Mouse (Mus musculus): Measurements from ENCODE around the gene Prelp. TPM values are rescaled to one million over a fixed set of nuclear protein-coding genes. Genes with fewer than 3 reads are reported as not detected.

The Prelp gene
- polyA plus RNA-seq, 1 experiment from 2014 or later: 2.6 TPM

DNA sequence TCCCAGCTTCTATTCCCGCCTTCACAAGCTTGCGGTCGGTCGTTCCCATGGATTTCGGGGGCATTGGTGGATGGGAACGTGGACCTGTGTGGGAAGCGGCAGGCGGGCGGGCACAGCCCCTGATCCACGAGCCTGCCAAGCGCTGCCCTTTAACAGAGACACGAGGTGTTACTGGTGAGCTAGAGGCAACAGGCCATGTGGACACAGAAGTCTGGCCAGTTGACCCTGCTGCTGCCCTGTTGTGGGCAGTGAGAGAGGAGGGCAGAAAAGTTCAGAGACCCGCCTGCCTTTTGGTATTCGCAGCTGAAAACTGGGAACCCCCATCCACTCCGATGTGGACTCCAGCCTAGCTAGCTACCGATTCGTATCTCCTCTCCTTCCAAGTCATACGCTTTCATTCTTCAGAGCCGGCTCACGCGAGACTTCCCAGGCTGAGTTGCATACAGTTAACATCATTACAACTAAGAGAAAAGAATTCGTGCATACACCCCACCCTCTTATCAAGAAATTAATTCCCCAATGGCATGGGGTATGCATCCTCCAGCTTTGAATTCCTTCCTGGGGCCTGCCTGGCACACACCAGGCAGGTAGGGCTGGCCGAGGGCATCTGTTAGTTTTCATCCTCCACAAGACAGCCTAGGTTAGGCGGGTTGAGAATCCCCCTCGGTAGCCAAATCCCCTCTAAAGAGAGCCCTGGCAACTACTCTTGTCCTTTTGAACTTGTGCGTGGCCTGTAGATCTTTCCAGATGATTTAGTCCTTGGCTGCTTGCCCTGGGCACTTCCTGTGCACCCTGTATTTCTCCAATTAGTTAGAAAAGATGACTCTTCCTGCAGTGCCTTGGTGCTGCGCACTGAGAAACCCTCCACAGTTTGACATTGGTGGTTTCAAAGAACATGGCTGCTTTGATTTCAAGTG is 12.3 kb downstream of the Prelp start:
- H3K27ac ChIP-seq (ENCODE audit: low read length): peak overlapping the region; percentile 84
- no peaks in the 10 kb centered on the region for H3K9me3 ChIP-seq (ENCODE audit: low read length)
- no peaks in the 10 kb centered on the region for H3K27me3 ChIP-seq (ENCODE audit: insufficient read depth, low read length)
- H3K4me2 ChIP-seq (replicated peaks; ENCODE audit: low read depth, low read length): peak overlapping the region; percentile 89
- WGBS: 8% methylated on average over 27 of the region's 27 CpGs
- peaks cover 18% of the 10 kb centered on the region for H3K4me1 ChIP-seq (ENCODE audit: insufficient read depth, low read length)
- peak overlapping the region; percentile 71 for H3K9ac ChIP-seq (replicated peaks; ENCODE audit: low read length)
- no peaks in the 10 kb centered on the region for H3K36me3 ChIP-seq (ENCODE audit: insufficient read depth, low read length)
- ATAC-seq (ENCODE audit: low FRiP score, low TSS enrichment): peak; percentile 32
- H3K4me3 ChIP-seq (ENCODE audit: low read length): peak overlapping the region; percentile 48

GRCm38 (mm10) chr1:133907949-133908658 is 13.1 kb downstream of the Prelp start, which contains the start of gene Optc:
Gene Optc, minus strand, starts transcription at chr1:133907999.
- Histone ChIP-seq H3K4me1 (ENCODE audit: insufficient read depth, low read length) (peaks cover 18% of the 10 kb centered on the region), H3K4me2 (replicated peaks; ENCODE audit: low read depth, low read length) (peak within 1 kb of the TSS; percentile 89), H3K4me3 (ENCODE audit: low read length) (peak within 1 kb of the TSS; percentile 48), H3K27ac (ENCODE audit: low read length) (peak within 1 kb of the TSS; percentile 84), H3K36me3 (ENCODE audit: insufficient read depth, low read length) (no peaks in the 10 kb centered on the region), H3K9me3 (ENCODE audit: low read length) (no peaks in the 10 kb centered on the region), H3K9ac (replicated peaks; ENCODE audit: low read length) (peak within 1 kb of the TSS; percentile 71), H3K27me3 (ENCODE audit: insufficient read depth, low read length) (no peaks in the 10 kb centered on the region)
- ATAC-seq (ENCODE audit: low FRiP score, low TSS enrichment): peak; percentile 76
- WGBS: 5% methylated on average over 27 of the region's 30 CpGs

GRCm38 (mm10) chr1:133906420-133906819 is 14.8 kb downstream of the Prelp start:
- no peak for ATAC-seq (ENCODE audit: low FRiP score, low TSS enrichment)
- WGBS: 72% methylated on average over 12 of the region's 12 CpGs
- no peaks in the 10 kb centered on the region for H3K9me3 ChIP-seq (ENCODE audit: low read length)

GRCm38 (mm10) chr1:133900825-133901224 is 20.4 kb downstream of the Prelp start:
- 75% methylated on average over 9 of the region's 9 CpGs for WGBS
- no peaks in the 10 kb centered on the region for H3K9me3 ChIP-seq (ENCODE audit: low read length)
- ATAC-seq (ENCODE audit: low FRiP score, low TSS enrichment): no peak
- H3K27ac ChIP-seq (ENCODE audit: low read length): no peak overlapping the region
- H3K4me2 ChIP-seq (replicated peaks; ENCODE audit: low read depth, low read length): no peak overlapping the region
- peaks cover 3% of the 10 kb centered on the region; the same call in 1 of the 2 replicates for H3K4me1 ChIP-seq (ENCODE audit: insufficient read depth, low read length)
- no peak overlapping the region for H3K4me3 ChIP-seq (ENCODE audit: low read length)
- H3K9ac ChIP-seq (replicated peaks; ENCODE audit: low read length): no peak overlapping the region
- H3K27me3 ChIP-seq (ENCODE audit: insufficient read depth, low read length): 0 out of 2 replicates have a peak, but pooled peaks cover 4% of the 10 kb centered on the region
- H3K36me3 ChIP-seq (ENCODE audit: insufficient read depth, low read length): no peaks in the 10 kb centered on the region

More at GRCm38 (mm10) chr1:133906420-133906819, 14.8 kb downstream of the Prelp start:
- H3K27me3 ChIP-seq (ENCODE audit: insufficient read depth, low read length): 0 out of 2 replicates have a peak, but pooled peaks cover 4% of the 10 kb centered on the region
- no peak overlapping the region for H3K27ac ChIP-seq (ENCODE audit: low read length)
- peaks cover 18% of the 10 kb centered on the region for H3K4me1 ChIP-seq (ENCODE audit: insufficient read depth, low read length)
- no peak overlapping the region for H3K4me2 ChIP-seq (replicated peaks; ENCODE audit: low read depth, low read length)
- no peaks in the 10 kb centered on the region for H3K36me3 ChIP-seq (ENCODE audit: insufficient read depth, low read length)
- H3K4me3 ChIP-seq (ENCODE audit: low read length): no peak overlapping the region
- no peak overlapping the region for H3K9ac ChIP-seq (replicated peaks; ENCODE audit: low read length)

DNA sequence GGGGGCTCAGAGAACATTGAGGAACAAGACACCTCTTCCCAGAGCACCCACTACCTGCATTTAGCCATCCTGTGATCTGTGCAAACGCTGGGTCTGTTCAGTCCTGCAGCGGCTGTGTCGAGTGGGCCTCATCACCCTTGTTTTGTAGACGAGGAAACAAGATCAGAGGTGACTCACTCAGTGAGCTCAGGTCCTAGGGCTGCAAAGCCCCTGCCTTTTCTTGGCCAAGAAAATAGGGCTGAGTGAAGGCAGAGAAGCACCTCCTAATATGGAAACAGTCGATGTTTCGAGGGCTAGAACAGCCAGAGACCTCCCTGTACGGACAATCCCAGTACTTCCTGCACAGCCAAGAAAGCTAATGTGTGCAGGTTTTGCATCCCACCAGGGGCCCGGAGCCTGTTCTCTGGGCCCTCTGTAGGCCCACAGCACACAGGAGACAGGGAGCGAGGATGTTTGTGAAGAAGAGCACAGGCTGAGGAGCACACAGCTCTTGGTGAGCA is 22.1 kb downstream of the Prelp start:
- Histone ChIP-seq H3K4me2 (replicated peaks; ENCODE audit: low read depth, low read length) (no peak overlapping the region), H3K9ac (replicated peaks; ENCODE audit: low read length) (no peak overlapping the region), H3K4me1 (ENCODE audit: insufficient read depth, low read length) (peaks cover 4% of the 10 kb centered on the region; the same call in 1 of the 2 replicates), H3K27ac (ENCODE audit: low read length) (no peak overlapping the region), H3K4me3 (ENCODE audit: low read length) (no peak overlapping the region), H3K36me3 (ENCODE audit: insufficient read depth, low read length) (no peaks in the 10 kb centered on the region), H3K27me3 (ENCODE audit: insufficient read depth, low read length) (0 out of 2 replicates have a peak, but pooled peaks cover 4% of the 10 kb centered on the region), H3K9me3 (ENCODE audit: low read length) (no peaks in the 10 kb centered on the region)
- WGBS: 64% methylated on average over 9 of the region's 9 CpGs
- no peak for ATAC-seq (ENCODE audit: low FRiP score, low TSS enrichment)

- peaks cover 19% of the 10 kb centered on the region for H3K4me1 ChIP-seq (ENCODE audit: insufficient read depth, low read length)
- H3K4me2 ChIP-seq (replicated peaks; ENCODE audit: low read depth, low read length): no peak overlapping the region
- H3K27me3 ChIP-seq (ENCODE audit: insufficient read depth, low read length): 0 out of 2 replicates have a peak, but pooled peaks cover 1% of the 10 kb centered on the region
- H3K9me3 ChIP-seq (ENCODE audit: low read length): no peaks in the 10 kb centered on the region
- WGBS: 75% methylated on average over 6 of the region's 6 CpGs
- no peak for ATAC-seq (ENCODE audit: low FRiP score, low TSS enrichment)
- no peak overlapping the region for H3K27ac ChIP-seq (ENCODE audit: low read length)
- no peaks in the 10 kb centered on the region for H3K36me3 ChIP-seq (ENCODE audit: insufficient read depth, low read length)
- H3K9ac ChIP-seq (replicated peaks; ENCODE audit: low read length): no peak overlapping the region
- no peak overlapping the region for H3K4me3 ChIP-seq (ENCODE audit: low read length)
Measured at GRCm38 (mm10) chr1:133897293-133897692, 23.9 kb downstream of the Prelp start.

DNA sequence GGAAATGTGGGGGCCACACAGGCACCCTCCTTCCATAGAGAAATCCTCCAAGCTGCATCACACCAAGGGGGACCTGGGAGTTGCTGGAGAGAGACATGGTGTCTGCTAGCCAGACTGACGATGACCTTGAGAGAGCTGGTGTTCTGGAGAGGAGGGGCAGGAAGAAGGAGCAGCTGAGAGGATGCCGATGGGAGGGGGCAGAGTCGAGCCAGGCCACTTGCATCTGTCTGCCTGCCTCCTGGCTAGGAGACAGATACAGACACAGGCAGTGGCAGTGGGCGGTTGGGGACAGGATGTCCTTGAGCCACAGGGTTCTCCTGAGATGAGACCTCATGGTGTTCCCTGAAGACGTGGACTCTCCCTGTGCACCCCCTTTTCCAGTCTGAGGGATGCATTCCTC is 29.7 kb downstream of the Prelp start:
- H3K4me2 ChIP-seq (replicated peaks; ENCODE audit: low read depth, low read length): no peak overlapping the region
- no peak overlapping the region for H3K9ac ChIP-seq (replicated peaks; ENCODE audit: low read length)
- H3K4me1 ChIP-seq (ENCODE audit: insufficient read depth, low read length): peaks cover 64% of the 10 kb centered on the region
- ATAC-seq (ENCODE audit: low FRiP score, low TSS enrichment): peak; percentile 16; the same call in 1 of the 2 replicates
- WGBS: 23% methylated on average over 5 of the region's 5 CpGs
- no peaks in the 10 kb centered on the region for H3K9me3 ChIP-seq (ENCODE audit: low read length)
- no peaks in the 10 kb centered on the region for H3K27me3 ChIP-seq (ENCODE audit: insufficient read depth, low read length)
- no peak overlapping the region for H3K4me3 ChIP-seq (ENCODE audit: low read length)
- H3K27ac ChIP-seq (ENCODE audit: low read length): peak overlapping the region; percentile 73; the same call in 1 of the 2 replicates
- H3K36me3 ChIP-seq (ENCODE audit: insufficient read depth, low read length): no peaks in the 10 kb centered on the region

- Histone ChIP-seq H3K27me3 (ENCODE audit: insufficient read depth, low read length) (no peaks in the 10 kb centered on the region), H3K36me3 (ENCODE audit: insufficient read depth, low read length) (no peaks in the 10 kb centered on the region), H3K9me3 (ENCODE audit: low read length) (no peaks in the 10 kb centered on the region), H3K4me1 (ENCODE audit: insufficient read depth, low read length) (peaks cover 61% of the 10 kb centered on the region), H3K4me2 (replicated peaks; ENCODE audit: low read depth, low read length) (peak overlapping the region; percentile 40), H3K27ac (ENCODE audit: low read length) (0 out of 2 replicates have a peak overlapping the region, but pooled peaks have one; percentile 39), H3K9ac (replicated peaks; ENCODE audit: low read length) (peak overlapping the region; percentile 44; the same call in 1 of the 2 replicates), H3K4me3 (ENCODE audit: low read length) (peak overlapping the region; percentile 1; the same call in 1 of the 2 replicates)
- ATAC-seq (ENCODE audit: low FRiP score, low TSS enrichment): no peak
- 18% methylated on average over 20 of the region's 20 CpGs for WGBS
Measured at GRCm38 (mm10) chr1:133889949-133890598, 31.1 kb downstream of the Prelp start.

DNA sequence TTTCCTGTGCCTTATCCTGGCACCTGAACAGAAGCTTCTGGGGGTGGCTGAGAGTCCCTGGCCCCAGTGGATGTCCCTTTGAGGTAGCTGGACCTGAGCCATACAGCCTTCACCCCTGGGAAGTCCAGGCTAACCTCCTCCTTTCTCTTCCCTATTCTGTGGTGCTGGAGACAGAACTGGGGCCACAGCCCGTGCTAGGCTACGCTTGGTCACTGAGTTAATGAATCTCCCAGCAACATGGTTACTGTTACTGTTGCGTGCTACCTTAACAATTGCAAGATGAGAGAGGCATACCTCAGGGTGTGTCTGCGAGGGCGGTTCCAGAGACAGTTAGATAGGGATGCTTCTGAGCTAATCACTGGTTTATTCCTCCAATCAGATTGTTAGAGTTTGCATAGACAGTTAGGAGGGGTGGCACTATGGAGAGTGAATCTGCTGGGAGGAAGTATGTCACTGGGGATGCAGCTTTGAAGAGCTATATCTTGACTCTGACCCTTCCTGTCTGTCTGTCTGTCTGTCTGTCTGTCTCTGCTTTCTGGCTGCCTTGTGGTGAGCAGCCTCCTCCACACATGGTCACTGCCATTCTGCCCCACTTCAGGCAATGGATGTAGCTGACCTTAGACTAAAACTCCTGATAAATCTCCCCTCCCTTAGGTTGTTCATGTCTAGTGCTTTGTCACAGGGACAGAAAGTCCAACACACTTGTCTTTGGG is 33.5 kb downstream of the Prelp start:
- Histone ChIP-seq H3K4me3 (ENCODE audit: low read length) (no peak overlapping the region), H3K9me3 (ENCODE audit: low read length) (no peaks in the 10 kb centered on the region), H3K9ac (replicated peaks; ENCODE audit: low read length) (no peak overlapping the region), H3K27ac (ENCODE audit: low read length) (no peak overlapping the region), H3K36me3 (ENCODE audit: insufficient read depth, low read length) (no peaks in the 10 kb centered on the region), H3K27me3 (ENCODE audit: insufficient read depth, low read length) (no peaks in the 10 kb centered on the region), H3K4me2 (replicated peaks; ENCODE audit: low read depth, low read length) (no peak overlapping the region), H3K4me1 (ENCODE audit: insufficient read depth, low read length) (peaks cover 68% of the 10 kb centered on the region)
- no peak for ATAC-seq (ENCODE audit: low FRiP score, low TSS enrichment)
- 74% methylated on average over 5 of the region's 5 CpGs for WGBS

Data from kidney, embryonic 16.5 days (tissue).